Mouse (Mus musculus): ENCODE data around the gene Olfr1176.
A peak's percentile ranks its signal among the peaks of the same experiment; 100 is the strongest.

The Olfr1176 gene

GRCm38 (mm10) chr2:88336421-88336820, at the start of gene Olfr1176:
Gene Olfr1176, plus strand, starts transcription at chr2:88336721.
- DNase-seq (ENCODE audit: extremely low spot score) = no peak

- no peak for DNase-seq (ENCODE audit: extremely low spot score)
Observed at GRCm38 (mm10) chr2:88315035-88315434, 21.5 kb upstream of the Olfr1176 start, which contains the start of gene Olfr1174-ps. Gene Olfr1174-ps, minus strand, starts transcription at chr2:88315135.

- no peak for DNase-seq (ENCODE audit: extremely low spot score)
Observed at GRCm38 (mm10) chr2:88327115-88327514, 9.4 kb upstream of the Olfr1176 start, which contains the start of gene Olfr1175-ps. Gene Olfr1175-ps, minus strand, starts transcription at chr2:88327215.

- DNase-seq (ENCODE audit: extremely low spot score) = no peak
Observed at GRCm38 (mm10) chr2:88346392-88346791, 9.9 kb downstream of the Olfr1176 start, which contains the start of gene Olfr1177-ps. Gene Olfr1177-ps, minus strand, starts transcription at chr2:88346492.

GRCm38 (mm10) chr2:88356304-88356703, 19.8 kb downstream of the Olfr1176 start:
- peak; percentile 9 for DNase-seq (ENCODE audit: extremely low spot score)

- DNase-seq (ENCODE audit: extremely low spot score) = no peak
Observed at GRCm38 (mm10) chr2:88386762-88387161, 50.2 kb downstream of the Olfr1176 start, which contains the start of gene Olfr1178. Gene Olfr1178, plus strand, starts transcription at chr2:88387062.

Measured in embryo, embryonic 9.5 days (tissue).